Mouse (Mus musculus) c-Kit-positive CD71-positive TER-119-positive erythroid progenitor cells, embryonic 14.5 days (primary cell): Measurements from ENCODE around the gene Mynn.
"Not testable (repeated sequence)": the region's sequence is repeated elsewhere in the genome, so short reads cannot be mapped to it uniquely, and the experiment has no call there.

Source experiments
- DNase-seq: peaks from one replicate; pipeline ENCODE4 v3.0.0-alpha.2; 2013; ENCODE audit warnings: low spot score

Gene Mynn

DNA sequence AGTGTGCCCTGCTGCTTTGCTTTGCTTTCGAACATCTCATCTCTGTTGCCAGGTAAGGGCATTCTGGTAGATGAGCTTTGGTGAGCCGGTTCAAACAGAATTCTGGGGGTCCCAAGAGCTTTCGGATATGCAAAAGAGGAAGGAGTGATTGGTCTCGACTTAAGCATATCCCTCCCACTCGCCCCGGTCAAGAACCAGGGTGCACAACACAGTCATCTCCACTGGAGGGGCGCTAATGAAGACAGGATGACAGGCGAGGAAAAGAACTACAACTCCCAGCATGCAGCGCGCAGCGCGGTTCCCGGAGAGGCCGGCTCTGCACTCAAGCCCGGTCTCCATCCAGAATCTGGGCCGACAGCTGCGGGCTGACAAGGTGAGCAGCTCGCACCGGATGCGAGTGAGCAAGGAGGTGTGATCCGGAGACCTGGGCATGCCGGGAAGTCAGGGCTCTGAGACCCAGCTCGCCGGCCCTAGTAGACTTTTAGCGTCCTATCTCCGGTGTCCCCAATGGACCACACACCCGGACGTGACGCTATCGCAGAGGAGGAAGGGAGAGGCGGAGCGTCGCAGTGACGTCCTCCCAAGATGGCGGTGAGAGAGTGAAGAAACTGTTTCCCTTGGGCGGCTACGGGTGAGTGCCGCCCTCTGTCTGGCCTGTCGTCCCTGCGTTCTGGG lies at the start of gene Mynn:
TSS of gene Mynn (plus strand) at position 1 of the 675 bp plus-strand sequence.
- peak; percentile 94 for DNase-seq

DNA sequence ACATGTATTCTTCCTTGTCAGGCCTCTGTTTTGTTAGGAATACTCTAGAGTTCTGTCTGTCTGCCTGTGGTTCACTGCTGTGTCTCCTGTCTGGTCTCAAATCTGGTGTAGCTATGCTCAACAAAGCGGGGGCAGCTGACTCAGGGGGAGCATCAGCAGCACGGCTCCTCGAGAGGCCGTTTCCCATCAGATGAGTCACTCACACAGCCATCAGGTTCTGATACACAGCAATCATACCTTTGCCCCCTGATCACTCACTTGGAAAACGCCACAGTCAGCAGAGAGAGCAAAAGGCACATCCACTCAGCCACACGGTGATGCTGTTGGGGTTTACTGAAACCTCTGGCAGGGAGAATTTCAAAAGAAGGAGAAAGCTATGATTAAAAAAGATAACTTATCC lies 48.1 kb upstream of the Mynn start:
- DNase-seq, result no peak

DNA sequence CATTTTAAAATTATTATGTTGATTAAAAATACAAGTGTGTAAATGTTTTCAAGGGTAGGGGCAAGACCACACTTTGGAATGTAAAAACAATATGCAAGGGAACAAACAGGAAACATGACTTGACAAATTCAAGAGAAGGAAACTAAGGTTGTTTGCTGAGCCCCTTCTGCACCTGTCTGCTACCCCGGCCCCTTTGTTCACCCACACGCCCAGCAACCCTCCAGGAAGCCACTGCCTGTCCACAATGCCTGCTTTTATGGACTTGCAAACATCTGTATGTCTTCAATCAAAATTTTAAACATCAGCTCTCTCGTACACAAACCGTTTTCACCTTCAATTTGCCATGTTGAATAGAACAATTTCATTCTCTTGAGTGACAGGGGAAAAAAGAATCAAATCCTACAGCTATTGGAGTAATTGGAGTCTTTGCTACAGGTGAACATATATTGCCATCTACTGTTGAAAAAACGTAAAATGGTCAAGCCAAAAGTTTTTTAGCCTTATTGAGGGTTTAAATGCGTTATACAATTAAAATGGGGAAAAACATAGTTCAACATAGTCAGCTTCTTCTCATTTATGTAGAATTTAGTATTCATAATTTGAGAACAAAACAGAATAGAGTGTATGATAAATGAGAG lies 41.1 kb upstream of the Mynn start:
- DNase-seq, result no peak

DNA sequence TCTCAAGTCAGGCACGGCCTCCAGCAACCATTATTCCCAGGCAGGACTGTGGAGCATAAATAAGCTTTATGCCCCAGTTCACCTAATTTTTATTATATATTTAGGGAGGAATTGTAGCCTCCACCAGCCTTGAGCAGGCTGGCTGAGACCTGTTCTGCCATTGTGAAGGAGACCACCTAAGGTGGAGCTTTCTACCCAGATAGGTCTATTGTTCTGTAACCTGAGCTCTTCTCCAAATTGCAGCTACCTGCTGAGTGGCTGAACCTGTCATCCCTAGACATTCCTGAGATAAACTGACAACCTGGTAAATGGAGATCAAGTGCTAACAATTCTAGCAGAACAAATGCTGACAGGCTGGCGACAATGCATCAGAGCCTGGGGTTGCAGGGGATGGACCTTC lies 35.5 kb upstream of the Mynn start:
- DNase-seq, result not testable (repeated sequence)

DNA sequence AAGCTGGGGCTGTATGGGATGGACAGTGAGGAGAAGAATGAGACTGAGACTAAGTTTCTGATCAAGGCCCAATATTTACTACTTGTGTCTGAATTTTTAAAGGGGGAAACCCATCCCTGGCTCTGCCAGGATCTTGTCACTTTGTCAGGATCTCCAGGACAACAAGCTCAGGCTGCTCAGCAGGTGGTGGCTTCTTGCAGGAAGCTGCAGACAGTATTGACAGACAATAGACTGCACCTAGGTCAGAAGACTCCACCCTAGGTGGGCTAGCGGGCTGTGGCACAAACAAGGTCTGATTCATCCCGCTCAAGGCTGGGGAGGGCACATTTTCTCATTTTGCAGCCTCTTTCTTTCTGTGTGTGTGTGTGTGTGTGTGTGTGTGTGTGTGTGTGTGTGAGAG lies 28.3 kb upstream of the Mynn start:
- no peak for DNase-seq

DNA sequence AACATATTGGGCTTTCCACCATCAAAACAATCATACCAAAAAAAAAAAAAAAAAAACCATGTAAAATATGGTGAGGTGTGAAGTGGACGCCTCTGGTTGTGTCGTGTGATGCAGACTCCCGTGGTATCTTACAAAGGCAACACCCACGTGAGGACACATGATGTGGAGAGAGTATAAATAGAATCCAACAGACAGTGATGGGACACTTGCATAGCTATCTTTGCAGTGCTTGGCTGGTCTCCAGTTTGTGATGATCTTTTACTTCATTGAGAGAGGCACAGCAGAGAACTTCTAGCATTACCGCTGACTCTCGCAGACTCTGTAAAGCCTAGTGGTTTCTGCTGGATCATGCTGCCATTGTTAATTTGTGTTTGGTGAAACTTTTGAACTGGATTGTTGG lies 13.0 kb upstream of the Mynn start:
- no peak for DNase-seq

DNA sequence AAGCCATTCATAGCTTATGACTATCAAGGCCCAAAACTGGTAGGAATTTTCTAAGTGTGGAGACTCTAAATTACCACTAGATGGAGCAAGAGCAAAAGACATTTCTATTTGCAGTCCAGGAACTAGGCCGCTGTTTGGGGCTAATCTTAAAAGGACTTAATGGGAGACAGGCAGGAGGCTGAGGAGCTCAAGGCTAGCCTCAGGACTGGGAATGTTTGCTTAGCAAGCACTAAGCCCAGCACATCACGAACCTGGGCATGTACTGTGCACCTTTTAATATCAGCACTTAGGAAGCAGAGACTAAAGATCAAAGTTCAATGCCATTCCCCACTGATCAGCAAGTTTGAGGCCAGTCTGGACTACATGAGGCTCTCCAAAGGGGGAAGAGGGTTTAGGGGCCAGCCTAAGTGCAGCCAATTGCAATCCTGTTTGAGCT lies 9.4 kb upstream of the Mynn start:
- DNase-seq, result peak; percentile 54

DNA sequence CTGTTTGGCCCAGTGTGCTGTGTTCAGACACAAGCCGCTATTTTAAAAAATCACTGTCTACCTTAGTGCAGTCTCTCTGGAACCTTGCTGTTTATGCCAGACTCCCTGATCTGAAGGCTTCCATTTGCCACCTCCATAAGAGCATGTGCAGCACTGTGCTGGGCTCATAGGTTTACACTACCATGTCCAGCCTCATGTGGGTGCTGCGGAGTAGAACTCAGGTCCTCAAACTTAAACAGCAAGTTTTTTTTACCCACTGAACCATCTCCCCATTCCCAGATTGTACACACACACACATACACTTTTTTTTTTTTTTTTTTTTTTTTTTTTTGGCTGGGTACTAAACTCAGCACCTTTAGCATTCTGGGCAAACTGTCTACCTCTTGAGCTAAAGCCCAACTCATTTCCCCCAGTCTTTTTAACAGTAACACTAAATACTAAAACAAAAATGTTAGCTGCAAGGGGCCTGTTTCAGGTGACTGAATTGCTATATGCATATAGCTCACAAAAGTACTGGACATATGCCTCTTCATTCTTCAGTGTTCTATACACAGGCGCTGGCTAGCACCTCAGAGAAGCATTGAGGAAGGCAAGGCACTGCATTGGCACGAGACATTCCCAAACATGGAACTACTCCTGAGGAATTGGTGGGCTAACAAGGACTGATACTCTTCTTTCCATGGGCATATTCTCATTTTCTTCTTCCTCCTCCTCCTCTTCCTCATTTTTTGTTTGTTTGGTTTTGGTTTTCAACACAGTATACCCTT lies 8.0 kb upstream of the Mynn start:
- peak; percentile 25 for DNase-seq

DNA sequence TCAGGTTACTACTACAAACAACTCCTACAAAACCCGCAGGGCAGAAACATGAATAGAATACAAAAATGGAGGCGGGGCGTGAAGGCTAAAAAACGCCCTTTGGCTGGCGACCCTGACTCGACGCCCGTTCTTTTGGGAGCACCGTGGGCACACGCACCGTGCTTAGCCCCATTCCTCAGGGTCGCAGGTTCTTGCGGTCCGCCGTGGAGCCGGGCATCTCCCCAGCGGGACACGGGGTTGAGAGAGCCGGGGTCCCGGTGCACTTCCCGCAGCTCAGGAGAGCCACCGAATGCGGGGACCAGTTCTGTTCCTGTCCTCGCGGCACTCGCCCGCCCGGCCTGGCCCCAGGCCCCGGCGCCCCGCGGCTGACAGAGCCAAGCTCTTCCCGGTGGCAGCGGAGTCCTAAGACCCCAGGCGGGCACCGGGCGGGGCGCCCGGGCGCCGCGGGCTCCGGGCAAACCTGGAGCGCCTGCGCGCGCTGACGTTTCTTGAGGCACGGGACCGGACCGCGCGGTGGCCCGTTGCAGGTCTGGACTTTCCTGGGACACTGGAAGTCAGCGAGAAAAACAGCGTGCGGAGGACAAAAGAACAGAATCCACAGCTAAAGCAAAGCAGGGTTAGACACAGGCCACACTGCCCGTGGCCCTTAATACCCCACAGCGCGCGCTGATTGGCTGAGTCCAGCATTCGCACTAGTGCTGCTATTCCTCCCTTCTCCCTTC lies 6.6 kb upstream of the Mynn start:
- DNase-seq, result peak; percentile 20

DNA sequence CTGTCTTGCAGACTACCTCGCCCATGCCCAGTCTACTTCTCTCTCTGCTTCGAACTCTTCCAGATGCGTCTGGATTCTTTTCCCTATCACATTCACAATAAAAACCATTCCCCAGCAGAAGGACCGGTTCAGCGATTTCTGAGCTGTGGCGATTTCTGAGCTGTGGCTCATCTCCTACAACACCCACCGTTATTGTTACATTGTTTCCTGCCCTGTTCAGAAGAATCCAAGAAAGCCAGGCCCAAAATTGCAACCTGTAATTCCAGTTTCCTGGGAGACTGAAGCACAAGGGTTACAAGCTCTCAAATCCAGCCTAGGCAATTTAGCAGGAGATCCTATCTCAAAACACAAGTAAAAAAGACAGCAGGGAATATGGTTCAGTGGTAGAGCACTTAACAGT lies 4.6 kb upstream of the Mynn start:
- no peak for DNase-seq

DNA sequence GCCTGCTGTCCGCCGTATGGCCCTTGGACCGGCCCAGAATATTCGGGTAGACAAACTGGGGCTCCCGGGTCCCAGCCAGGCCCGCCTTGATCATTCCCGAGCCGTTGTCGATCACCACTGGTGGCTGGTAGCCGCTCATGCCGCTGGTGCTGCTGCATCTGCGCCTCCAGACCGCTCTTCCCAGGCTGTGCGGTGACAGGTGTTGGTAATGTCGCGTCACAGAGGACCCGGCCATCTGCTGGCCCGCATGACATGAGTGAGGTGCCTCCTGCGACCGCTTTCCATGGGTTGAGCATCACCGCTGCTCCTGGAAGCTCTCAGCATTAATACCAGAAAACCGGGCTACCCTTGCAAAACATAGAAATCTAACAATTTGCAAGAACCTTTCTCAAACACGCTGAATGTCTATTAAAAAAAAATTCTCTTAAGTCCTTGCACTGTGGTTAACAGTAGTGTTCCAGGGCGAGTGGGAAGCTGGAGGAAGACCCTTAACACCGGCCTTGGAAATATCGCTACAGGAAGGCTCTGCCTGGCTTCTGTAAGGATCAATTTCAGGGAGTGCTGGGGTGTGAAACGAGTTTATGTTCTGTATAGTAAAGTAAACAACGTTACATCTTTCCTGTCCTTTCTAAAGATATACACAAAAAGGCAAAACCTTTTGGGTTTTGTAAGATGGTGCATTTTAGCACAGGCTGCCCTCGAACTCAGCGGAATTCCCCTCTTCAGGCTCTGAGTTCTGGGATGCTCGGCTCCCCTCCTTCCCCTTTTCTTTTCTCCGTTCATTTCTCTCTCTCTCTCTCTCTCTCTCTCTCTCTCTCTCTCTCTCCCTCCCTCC lies 1.9 kb upstream of the Mynn start, which contains the start of gene Actrt3:
TSS of gene Actrt3 (minus strand) at position 229 of the 835 bp plus-strand sequence.
- DNase-seq, result peak; percentile 37

DNA sequence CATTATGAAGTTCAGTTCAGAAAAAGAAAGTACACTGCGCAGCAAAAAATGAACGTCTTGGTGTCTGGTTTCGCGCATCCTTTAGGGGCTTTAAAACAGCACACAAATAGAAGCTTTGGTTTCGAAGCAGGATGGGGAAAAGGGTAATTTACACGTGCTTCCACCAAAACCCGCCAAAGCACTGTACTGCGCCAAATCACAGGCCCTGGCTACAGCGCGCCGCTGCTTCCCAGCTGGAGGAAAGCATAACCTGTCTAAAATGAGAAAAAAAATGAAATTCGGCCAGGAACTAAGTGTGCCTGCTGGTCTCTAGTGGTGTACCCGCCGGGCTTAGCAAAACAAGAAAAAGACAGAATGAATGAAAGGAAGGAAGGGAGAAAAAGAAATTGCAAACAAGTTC lies 1.1 kb upstream of the Mynn start:
- no peak for DNase-seq

DNA sequence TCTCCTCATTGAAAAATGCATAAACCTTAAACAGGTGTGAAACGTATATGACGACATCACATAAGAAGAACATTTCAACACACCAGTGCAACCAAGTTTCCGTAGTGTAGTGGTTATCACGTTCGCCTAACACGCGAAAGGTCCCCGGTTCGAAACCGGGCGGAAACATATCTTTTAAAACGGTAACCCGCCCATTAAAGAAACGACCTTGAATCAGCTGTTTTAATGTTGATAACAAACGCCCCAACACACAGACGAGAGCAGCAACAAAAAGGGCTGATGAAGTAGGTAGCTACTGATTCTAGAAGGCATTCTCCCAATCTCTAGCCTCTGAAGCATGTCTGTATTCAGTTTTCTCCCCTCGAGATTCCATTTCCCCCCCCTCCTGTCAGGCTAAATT lies 690 bp upstream of the Mynn start:
- peak; percentile 96 for DNase-seq

DNA sequence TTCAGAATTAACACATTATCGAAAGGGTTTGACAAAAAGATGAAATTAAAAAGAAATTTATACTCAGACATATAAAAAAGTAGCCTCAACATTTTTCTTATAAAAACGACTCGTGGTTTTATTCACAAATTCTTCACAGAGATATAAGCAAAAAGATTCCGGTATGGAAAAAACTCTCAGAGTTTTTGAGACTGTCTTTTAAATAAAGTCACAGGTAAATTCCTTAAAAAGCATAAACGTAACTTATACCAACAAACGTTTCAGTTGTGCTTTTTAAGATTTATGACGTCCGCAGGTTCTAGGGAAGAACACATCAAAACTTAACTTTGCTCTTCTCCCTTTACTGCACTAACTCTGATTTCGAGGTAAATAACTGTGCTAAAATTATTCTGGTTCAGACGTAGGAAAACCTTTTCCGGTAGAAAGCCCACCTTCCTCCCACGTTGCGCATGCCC lies 228 bp upstream of the Mynn start:
- no peak for DNase-seq

DNA sequence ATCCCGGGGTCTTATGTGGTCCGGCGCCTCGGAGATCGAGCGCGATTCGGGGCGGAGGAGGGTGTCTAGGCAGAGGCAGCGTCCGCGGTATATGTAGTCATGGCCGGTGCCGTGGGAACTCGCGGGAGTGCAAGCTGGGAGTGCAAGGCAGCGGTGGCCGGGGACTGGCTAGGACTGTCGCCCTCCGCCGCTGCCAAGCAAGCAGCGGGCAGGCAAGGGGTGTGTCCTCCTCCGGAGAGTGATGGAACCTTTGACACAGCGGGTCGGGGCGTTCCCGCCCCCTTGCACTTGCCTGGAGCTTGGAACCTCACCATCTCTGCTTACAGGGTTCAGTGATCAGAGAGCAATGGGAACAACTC lies 854 bp downstream of the Mynn start:
- DNase-seq, result peak; percentile 70

DNA sequence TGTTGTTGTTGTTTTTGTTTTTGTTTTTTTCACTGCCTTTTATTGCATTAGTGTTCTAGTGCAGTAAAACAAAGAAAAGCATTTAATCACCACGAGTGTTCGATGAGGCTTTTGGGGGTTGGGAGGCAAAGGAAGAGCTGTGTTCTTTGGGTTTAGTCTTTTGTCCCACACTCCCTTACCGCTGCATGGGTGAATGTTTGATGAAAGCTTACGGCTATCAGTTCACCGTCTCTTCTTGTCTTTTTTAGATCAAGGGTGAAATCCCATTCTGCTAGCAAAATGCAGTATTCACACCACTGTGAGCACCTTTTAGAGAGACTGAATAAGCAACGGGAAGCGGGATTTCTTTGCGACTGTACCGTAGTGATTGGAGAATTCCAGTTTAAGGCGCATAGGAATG lies 1.4 kb downstream of the Mynn start:
- DNase-seq, result no peak

DNA sequence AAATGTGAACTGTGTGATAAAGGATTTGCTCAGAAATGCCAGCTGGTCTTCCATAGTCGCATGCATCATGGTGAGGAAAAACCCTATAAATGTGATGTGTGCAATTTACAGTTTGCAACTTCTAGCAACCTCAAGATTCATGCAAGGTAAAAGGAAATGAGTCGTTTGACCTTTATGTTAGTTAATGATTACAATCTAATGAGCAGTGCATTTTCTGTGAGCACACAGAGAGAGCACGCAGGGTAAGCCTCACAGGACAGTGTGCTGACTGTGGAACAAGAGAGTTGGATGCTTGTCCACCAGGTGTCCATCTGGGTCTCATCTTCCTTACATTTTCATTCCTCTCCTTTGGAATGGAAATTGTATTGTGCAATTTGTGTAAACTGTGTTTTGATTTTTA lies 7.1 kb downstream of the Mynn start:
- no peak for DNase-seq

DNA sequence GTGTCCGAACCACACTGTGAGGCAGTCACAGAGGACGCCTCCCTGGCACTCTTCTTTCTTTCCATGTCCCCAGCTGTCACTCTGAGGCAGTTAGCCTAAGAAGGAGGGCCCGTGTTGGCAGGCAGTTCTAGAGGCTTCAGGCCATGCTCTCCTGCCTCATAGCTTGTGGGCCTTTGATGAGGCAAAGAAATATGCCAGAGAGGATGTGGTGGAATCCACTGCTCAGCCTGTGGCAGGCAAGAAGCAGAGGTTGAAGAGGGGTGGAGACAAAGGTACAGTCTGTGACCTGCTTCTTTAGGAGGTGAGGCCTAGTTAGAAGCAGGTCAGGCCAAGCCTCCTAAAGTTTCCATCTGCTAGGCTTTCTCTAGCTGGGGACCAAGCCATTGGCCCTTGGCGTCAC lies 9.1 kb downstream of the Mynn start:
- DNase-seq, result no peak

DNA sequence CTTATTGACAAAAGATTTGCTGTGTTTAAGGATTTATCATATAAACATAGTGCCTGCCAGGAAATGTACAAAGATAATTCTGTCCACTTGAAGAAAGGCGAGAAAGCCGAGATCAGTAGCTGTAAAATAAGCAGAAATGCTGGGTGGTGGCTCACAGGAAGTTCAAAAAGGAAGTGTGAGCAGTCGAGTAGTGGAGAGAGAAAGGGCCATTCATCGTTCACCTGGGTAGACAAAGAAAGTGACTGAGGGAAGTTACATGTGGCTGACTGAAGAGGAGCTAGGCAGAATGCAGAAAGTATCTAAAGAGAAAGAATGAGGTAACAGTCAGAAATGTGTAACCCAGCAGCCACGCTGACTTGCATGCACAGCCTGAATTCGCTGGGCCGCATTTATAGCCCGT lies 18.3 kb downstream of the Mynn start:
- DNase-seq, result no peak

DNA sequence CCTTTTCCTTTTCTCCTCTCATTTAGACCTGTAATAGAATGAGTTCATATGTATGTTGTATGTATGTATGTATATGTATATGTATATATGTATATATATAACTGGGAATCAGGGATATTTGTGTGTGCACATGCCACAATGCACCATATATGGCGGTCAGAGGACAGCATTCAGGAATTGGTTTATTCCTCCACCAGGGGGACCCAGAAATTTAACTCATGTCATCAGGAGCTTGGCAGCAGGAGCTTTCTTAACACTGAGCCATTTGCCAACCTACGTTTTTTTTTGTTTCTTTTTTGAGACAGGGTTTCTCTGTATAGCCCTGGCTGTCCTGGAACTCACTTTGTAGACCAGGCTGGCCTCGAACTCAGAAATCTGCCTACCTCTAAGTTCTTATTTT lies 31.8 kb downstream of the Mynn start:
- no peak for DNase-seq

DNA sequence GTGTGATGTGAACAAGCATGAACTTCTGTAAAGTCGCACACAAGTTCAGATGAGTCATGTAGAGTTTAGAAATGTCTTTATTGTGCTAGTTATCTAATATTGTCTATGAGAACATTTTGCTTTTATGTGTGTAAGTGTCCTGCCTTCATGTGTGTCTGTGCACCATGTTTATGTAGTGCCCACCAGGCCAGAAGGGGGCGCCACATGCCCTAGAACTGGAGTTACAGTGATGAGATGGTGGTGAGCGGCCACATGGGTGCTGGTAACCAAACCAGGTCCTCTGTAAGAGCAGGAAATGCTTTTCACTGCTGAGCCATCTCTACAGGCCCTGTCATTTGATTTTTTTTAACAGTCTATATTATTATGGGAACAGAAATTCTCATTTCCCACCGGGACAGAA lies 33.8 kb downstream of the Mynn start:
- no peak for DNase-seq

DNA sequence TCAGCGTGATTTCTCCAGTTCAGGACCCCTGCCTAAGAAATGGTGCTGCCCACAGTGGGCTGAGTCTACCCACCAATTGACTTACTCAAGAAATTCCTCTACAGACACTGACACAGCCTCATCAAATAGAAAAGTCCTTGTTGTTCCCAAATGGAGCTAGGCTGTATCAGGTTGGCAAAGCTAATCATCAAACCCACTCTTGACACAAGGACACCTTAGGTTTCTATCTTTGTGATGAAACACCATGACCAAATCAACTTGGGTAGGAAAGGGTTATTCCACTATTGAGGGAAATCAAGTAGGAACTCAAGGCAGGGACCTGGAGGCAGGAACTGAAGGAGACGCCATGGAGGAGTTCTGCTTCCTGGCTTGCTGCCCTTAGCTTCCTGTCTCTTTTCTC lies 42.3 kb downstream of the Mynn start, which contains the start of gene Lrriq4:
TSS of gene Lrriq4 (plus strand) at position 301 of the 400 bp plus-strand sequence.
- DNase-seq, result no peak
